Mouse (Mus musculus): ENCODE results near the gene Ttc39b. TPM values are rescaled to one million over a fixed set of nuclear protein-coding genes. Genes with fewer than 3 reads are reported as not detected.

The Ttc39b gene
- total and polyA plus RNA-seq, 3 experiments, result 11.3 to 109 (median 21.1) TPM

DNA sequence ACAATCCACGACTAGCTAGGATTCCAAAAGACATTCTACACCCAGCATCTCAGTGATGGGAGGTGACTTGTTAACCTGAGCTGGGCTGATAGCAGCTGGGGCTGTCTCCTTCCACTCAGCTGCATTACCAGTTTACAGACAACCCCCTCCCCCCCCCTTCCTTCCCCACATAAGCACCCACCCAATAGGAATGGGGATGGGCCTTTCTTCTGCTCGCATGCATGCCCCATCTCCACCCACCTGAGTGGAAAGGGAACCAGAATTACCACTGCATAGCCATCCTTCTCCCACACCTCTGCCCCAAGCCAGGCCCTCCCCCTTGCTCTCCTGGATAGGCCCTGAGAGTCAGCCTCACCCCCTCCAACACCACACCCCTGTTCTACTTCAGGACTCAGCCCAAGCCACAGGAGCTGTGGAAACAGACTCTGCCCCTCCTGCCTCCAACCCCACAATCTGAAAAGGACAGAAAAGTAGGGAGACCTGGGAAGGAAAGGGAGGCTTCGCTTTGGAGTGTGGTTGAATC is 6.2 kb downstream of the Ttc39b start:
- TF ChIP-seq TBP (IDR thresholded peaks at IDR 0.05; ENCODE audit: low read depth, low read length) (no peak), MXI1 (IDR thresholded peaks at IDR 0.05; ENCODE audit: low read depth, low read length) (no peak), ZC3H11A (IDR thresholded peaks at IDR 0.05; ENCODE audit: low read depth, low read length) (no peak), BHLHE40 (IDR thresholded peaks at IDR 0.05; ENCODE audit: borderline replicate concordance, low read depth, low read length) (no peak), MAFK (IDR thresholded peaks at IDR 0.05; ENCODE audit: borderline replicate concordance, low read depth, low read length) (no peak), SIN3A (IDR thresholded peaks at IDR 0.05; ENCODE audit: low read length) (no peak), CHD2 (IDR thresholded peaks at IDR 0.05; ENCODE audit: low read length) (no peak), MAX (IDR thresholded peaks at IDR 0.05; ENCODE audit: low read length) (no peak), POLR2A (IDR thresholded peaks at IDR 0.05; ENCODE audit: control insufficient read depth in 1 of 2, insufficient read depth in 1 of 2, low read depth in 1 of 2, low read length in 2 of 2, poor library complexity in 1 of 2) (no peak), TCF12 (IDR thresholded peaks at IDR 0.05; ENCODE audit: low read depth, low read length) (no peak), HCFC1 (IDR thresholded peaks at IDR 0.05; ENCODE audit: low read depth, low read length) (no peak), USF1 (IDR thresholded peaks at IDR 0.05; ENCODE audit: low read depth, low read length) (no peak), E2F4 (IDR thresholded peaks at IDR 0.05; ENCODE audit: borderline replicate concordance, low read depth, low read length) (no peak), SMC3 (IDR thresholded peaks at IDR 0.05; ENCODE audit: low read depth, low read length) (no peak), POLR2AphosphoS5 (IDR thresholded peaks at IDR 0.05; ENCODE audit: borderline replicate concordance, low read depth, low read length) (no peak), ETS1 (IDR thresholded peaks at IDR 0.05; ENCODE audit: low read depth, low read length) (no peak), TAL1 (IDR thresholded peaks at IDR 0.05; ENCODE audit: low read length) (no peak)
- Histone ChIP-seq H3K27ac (ENCODE audit: control insufficient read depth, low read depth, low read length) (no peak overlapping the region), H3K79me2 (ENCODE audit: control insufficient read depth, insufficient read depth, low read length, poor library complexity) (peaks cover 14% of the 10 kb centered on the region), H3K9me3 (replicated peaks; ENCODE audit: insufficient read depth, low read length) (no peaks in the 10 kb centered on the region), H3K4me3 (ENCODE audit: control insufficient read depth in 1 of 2, insufficient read depth in 1 of 2, low read depth in 2 of 2, low read length in 2 of 2) (no peak overlapping the region), H3K4me1 (ENCODE audit: control insufficient read depth in 1 of 2, insufficient read depth in 2 of 2, low read length in 2 of 2) (peaks cover 13 to 19% of the 10 kb centered on the region in 2 experiments), H3K9ac (ENCODE audit: control insufficient read depth, low read depth, low read length, poor library complexity, severe bottlenecking) (no peak overlapping the region), H3K36me3 (ENCODE audit: control insufficient read depth in 1 of 2, insufficient read depth in 2 of 2, low read length in 2 of 2) (peaks cover 0 to 23% of the 10 kb centered on the region in 2 experiments; a peak in 2 of 4 replicates), H3K27me3 (ENCODE audit: control insufficient read depth in 1 of 2, insufficient read depth in 2 of 2, low read length in 2 of 2) (no peaks in the 10 kb centered on the region)
- DNase-seq (ENCODE audit: low read depth, low spot score), result no peak

DNA sequence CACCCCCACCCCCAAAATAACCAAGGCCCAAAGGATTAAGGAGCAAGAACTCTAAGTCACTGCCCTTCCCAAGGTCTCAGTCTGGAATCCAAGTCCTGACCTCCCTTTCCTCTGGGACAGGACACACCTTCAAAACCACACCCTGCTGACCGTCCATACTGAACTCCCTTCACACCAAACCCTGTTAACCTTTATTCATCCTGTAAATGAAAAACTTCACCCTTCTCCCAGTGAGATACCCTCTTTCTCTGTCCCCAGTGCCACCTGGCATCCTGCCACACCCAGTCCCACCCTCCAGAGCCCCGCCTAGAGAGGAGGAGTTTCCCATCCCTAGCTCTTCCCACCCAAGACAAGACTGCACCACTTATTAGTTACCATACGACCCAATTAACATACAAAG is 7.3 kb downstream of the Ttc39b start:
- H3K79me2 ChIP-seq (ENCODE audit: control insufficient read depth, insufficient read depth, low read length, poor library complexity), result peaks cover 12% of the 10 kb centered on the region
- no peak overlapping the region for H3K4me3 ChIP-seq (ENCODE audit: control insufficient read depth in 1 of 2, insufficient read depth in 1 of 2, low read depth in 2 of 2, low read length in 2 of 2)
- peaks cover 9 to 19% of the 10 kb centered on the region in 2 experiments for H3K4me1 ChIP-seq (ENCODE audit: control insufficient read depth in 1 of 2, insufficient read depth in 2 of 2, low read length in 2 of 2)
- no peak overlapping the region for H3K9ac ChIP-seq (ENCODE audit: control insufficient read depth, low read depth, low read length, poor library complexity, severe bottlenecking)
- no peaks in the 10 kb centered on the region for H3K9me3 ChIP-seq (replicated peaks; ENCODE audit: insufficient read depth, low read length)
- TF ChIP-seq SMC3 (IDR thresholded peaks at IDR 0.05; ENCODE audit: low read depth, low read length) (no peak), ZKSCAN1 (IDR thresholded peaks at IDR 0.05; ENCODE audit: low read depth, low read length) (no peak), TAL1 (IDR thresholded peaks at IDR 0.05; ENCODE audit: low read length) (no peak), POLR2AphosphoS5 (IDR thresholded peaks at IDR 0.05; ENCODE audit: borderline replicate concordance, low read depth, low read length) (no peak), E2F4 (IDR thresholded peaks at IDR 0.05; ENCODE audit: borderline replicate concordance, low read depth, low read length) (no peak), CTCF (IDR thresholded peaks at IDR 0.05 in 2 of 3, conservative IDR thresholded peaks at IDR 0.05 in 1 of 3; ENCODE audit: control insufficient read depth in 1 of 3, insufficient read depth in 1 of 3, low read depth in 2 of 3, low read length in 3 of 3, poor library complexity in 1 of 3, severe bottlenecking in 1 of 3) (no peak), ELF1 (IDR thresholded peaks at IDR 0.05; ENCODE audit: low read depth, low read length) (no peak), GATA1 (IDR thresholded peaks at IDR 0.05; ENCODE audit: low read depth, low read length) (no peak), ETS1 (IDR thresholded peaks at IDR 0.05; ENCODE audit: low read depth, low read length) (no peak)
- peaks cover 0 to 16% of the 10 kb centered on the region in 2 experiments; a peak in 2 of 4 replicates for H3K36me3 ChIP-seq (ENCODE audit: control insufficient read depth in 1 of 2, insufficient read depth in 2 of 2, low read length in 2 of 2)
- no peak overlapping the region for H3K27ac ChIP-seq (ENCODE audit: control insufficient read depth, low read depth, low read length)
- H3K27me3 ChIP-seq (ENCODE audit: control insufficient read depth in 1 of 2, insufficient read depth in 2 of 2, low read length in 2 of 2), result no peaks in the 10 kb centered on the region
- DNase-seq (ENCODE audit: low read depth, low spot score), result peak; percentile 25
